Mouse (Mus musculus) embryonic stem cell, embryonic (primary cell): ENCODE results near the gene Anapc7.

Experiments used
- CTCF ChIA-PET, 4 experiments: fragments of 300-600 bp in 2 of 4; fragments of 350-600 bp in 2 of 4; sonication (Branson Sonifier 250); formaldehyde crosslinking; loops; one replicate each; lab custom pipeline; 2022; ENCODE audit warnings: inconsistent platforms in 2 of 4; lab: Charles Lee
- POLR2A ChIA-PET, 4 experiments: fragments of 300-600 bp in 2 of 4; fragments of 350-600 bp in 2 of 4; sonication (Branson Sonifier 250); formaldehyde crosslinking; loops; one replicate each; lab custom pipeline; 2022; ENCODE audit warnings: antibody characterized with exemption in 4 of 4, inconsistent platforms in 1 of 4; lab: Charles Lee

The Anapc7 gene

GRCm38 (mm10) chr5:122487825-122488224 lies 66.3 kb downstream of the Anapc7 start:
- CTCF ChIA-PET: interaction anchor here in 2 of 4 experiments (0.6 kb wide), 3 partner anchors 38 to 367 kb away, joined by 3 to 4 read pairs (median 3); no protein-coding TSS in a partner anchor

GRCm38 (mm10) chr5:122490148-122490547 lies 68.7 kb downstream of the Anapc7 start:
- POLR2A ChIA-PET: interaction anchor here (0.7 to 36.9 kb wide), 10 partner anchors 3 to 319 kb away, joined by 3 to 757 read pairs (median 4); partner anchors contain the start of gene Atp2a2 (in 1 of the 4)
- CTCF ChIA-PET: interaction anchor here in 1 of 4 experiments (0.6 to 0.8 kb wide), 2 partner anchors 9 to 163 kb away, joined by 3 to 8 read pairs; no protein-coding TSS in a partner anchor

More at GRCm38 (mm10) chr5:122487825-122488224, 66.3 kb downstream of the Anapc7 start:
- POLR2A ChIA-PET: interaction anchor here in 2 of 4 experiments (1.3 to 36.9 kb wide), 8 partner anchors 6 to 57 kb away, joined by 3 to 757 read pairs (median 5); partner anchors contain the start of gene Atp2a2 (in 1 of the 2)

- ChIA-PET POLR2A (interaction anchor here in 3 of 4 experiments (0.6 to 36.9 kb wide), 12 partner anchors 2 to 136 kb away, joined by 3 to 757 read pairs (median 4); partner anchors contain the start of gene Atp2a2 (in 2 of the 3)), CTCF (interaction anchor here in 1 of 4 experiments (1.5 kb wide), 1 partner anchor 65 kb away, joined by 3 read pairs; no protein-coding TSS in a partner anchor)
Measured at GRCm38 (mm10) chr5:122491385-122491784, 69.9 kb downstream of the Anapc7 start.

GRCm38 (mm10) chr5:122493035-122493434 lies 71.5 kb downstream of the Anapc7 start:
- POLR2A ChIA-PET: interaction anchor here in 3 of 4 experiments (0.6 to 36.9 kb wide), 13 partner anchors 0 to 1046 kb away, joined by 3 to 757 read pairs (median 4); partner anchors contain the start of gene Atp2a2 (in 2 of the 3)
- CTCF ChIA-PET: interaction anchor here in 2 of 4 experiments (0.6 to 0.7 kb wide), 2 partner anchors 40 to 508 kb away, joined by 3 read pairs; no protein-coding TSS in a partner anchor

GRCm38 (mm10) chr5:122494449-122494848 lies 73.0 kb downstream of the Anapc7 start:
- ChIA-PET CTCF (no interaction called here), POLR2A (interaction anchor here (0.7 to 36.9 kb wide), 13 partner anchors 1 to 139 kb away, joined by 3 to 757 read pairs (median 4); partner anchors contain the start of gene Atp2a2 (in 1 of the 4))
